Mouse (Mus musculus) heart, postnatal 10 days (tissue): ENCODE measurements around the gene Sult1b1. TPM values are rescaled to one million over a fixed set of nuclear protein-coding genes. Genes with fewer than 3 reads are reported as not detected.
A peak's percentile ranks its signal among the peaks of the same experiment; 100 is the strongest.
"Not testable (repeated sequence)": the region's sequence is repeated elsewhere in the genome, so short reads cannot be mapped to it uniquely, and the experiment has no call there.

Experiments used
- DNase-seq, 2 experiments: peaks; one replicate each; pipeline ENCODE4 v3.0.0; 2021
- intact Hi-C: fragments of 180-260 bp; cut with DNase I; formaldehyde crosslinking; loops from one replicate; pipeline ENCODE4 v1.15.1; 2025
- total RNA-seq, 2 experiments: library from RNA; stranded (reverse); gene quantifications; 2 replicates each; pipeline ENCODE4 v1.2.3; 2021

Sult1b1 gene
- total RNA-seq: not detected

DNA sequence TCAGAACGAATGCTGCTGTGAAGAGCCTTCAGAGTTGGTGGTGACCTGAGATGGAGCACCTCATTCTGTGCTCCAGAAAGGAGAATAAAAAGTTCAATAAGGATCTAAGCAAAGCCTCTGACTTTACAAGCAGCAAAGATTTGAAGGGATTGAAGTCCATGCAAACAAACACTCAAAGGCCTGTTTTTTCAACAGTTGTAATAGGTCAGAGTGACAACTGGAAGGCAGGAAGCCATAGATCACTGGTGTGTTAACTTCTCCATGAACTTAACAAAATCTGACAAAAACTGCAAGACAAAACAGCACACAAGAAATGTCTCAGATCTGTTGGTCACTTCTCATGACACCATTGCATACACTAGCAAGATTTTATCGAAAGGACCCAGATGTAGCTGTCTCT lies at the start of gene Sult1b1:
TSS of gene Sult1b1 (minus strand) at position 85 of the 400 bp plus-strand sequence.
- intact Hi-C loops: no loop called here
- DNase-seq: no peak

DNA sequence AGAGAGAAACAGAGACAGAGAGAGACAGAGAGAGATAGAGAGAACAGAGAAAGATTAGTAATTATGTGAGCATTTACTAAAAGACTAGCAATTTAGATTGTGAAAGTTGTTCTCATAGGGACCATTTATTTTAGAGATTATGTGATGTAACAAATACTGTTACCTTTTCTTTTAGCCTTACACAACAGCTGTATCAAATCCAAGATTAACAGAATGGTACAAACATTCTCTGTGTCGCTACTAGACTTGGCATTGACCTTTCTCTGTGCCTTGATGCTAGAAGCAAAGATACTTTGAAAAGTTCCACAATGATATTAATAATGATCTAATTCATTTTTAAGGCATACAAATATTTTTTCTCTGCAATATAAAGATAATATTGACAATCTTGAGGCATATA lies 42.4 kb upstream of the Sult1b1 start:
- intact Hi-C loops: no loop called here
- no peak for DNase-seq

DNA sequence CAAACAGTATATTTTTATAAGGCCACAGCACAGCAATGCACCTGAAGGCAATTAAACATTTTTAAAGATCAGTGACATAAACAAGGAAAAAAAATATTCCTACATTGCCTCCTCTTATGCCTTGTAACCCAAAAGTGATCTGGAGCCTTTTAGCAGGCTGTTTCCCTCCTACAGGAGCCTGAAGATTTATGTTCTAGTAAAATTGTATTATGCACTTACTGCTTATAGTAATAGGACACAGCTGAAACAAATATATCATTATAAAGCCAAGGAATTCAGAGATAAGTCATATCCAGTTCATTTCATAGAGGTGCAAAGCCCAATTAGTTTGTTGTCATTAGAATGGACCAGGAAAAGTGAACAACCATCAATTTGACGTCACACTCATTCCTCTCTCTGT lies 36.2 kb upstream of the Sult1b1 start:
- intact Hi-C loops: no loop called here
- no peak for DNase-seq

DNA sequence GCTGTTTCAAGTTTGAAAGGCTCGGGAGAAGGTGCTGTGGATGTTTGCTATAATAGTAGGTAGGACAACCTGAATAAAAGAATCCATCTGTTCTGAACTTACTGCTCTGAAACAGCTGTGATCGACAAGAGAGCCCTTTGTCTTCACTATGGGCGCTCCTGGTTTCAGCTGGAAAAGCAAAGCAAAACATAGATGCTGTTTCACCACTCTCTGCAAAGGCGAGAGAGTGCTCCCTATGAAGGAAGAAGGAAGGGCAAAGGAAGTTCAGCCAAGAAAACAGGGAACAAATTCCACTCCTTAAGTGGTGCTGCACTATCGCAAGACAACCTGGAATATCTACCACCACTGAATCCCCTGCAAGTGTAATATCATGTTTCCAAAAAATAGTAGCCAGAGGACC lies 35.5 kb upstream of the Sult1b1 start:
- intact Hi-C loops: no loop called here
- DNase-seq: no peak

DNA sequence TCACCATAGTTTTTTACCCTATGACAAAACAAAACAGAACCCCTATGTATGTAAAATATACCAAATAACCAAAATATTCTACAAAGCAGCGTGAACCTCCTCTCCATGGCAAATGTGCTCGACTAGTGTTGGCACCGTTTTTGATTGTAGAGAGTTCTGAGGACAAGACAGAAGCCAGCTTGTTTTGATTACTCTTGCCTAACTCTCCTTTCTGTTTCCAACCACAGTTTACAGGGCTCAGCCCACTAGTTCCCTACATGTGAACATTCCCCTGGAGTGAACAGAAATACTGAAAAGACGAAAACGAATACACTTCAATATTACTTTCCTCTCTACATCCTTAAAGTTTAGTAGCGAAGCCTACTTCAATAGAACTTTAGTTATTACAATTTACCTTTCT lies 34.8 kb upstream of the Sult1b1 start:
- intact Hi-C loops: no loop called here

DNA sequence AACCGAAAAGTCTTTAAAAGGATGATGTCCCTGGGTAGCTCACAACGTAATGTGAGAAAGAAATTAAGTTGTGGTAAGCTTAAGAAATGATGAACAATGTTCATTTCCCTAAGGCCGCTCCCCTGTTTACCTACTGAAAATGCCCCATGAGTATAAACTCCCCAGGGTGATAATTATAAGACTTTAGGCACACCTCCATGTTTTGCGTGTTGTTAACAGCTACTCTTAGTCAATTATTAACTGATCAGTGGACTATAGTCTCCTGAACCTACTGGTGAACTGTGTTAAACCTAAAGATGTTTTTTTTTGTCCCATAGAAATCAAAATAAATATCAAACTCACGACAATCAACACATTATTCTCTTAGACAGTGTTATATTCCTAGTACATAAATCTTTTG lies 30.9 kb upstream of the Sult1b1 start, which contains the start of gene Sult1d1:
TSS of gene Sult1d1 (minus strand) at position 183 of the 400 bp plus-strand sequence.
- intact Hi-C loops: no loop called here
- no peak for DNase-seq

More for the DNA sequence above, 34.8 kb upstream of the Sult1b1 start:
- DNase-seq: no peak

DNA sequence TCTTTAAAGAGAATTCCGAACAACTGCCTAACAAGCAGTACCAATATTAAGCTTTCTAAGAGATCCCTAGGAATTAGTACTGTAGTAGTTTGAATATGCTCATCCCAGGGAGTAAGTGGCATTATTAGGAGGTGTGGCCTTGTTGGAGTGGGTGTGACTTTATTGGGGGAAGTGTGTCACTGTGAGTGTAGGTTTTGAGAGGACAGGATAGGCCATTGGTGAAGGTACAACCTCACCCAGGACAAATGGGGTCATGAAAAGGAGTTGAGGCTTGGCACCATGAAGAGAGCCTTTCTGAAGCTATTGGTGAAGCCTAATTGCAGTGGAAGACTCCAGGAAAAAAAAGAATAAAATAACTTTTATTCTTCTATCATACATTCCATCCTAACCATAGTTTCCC lies 29.3 kb upstream of the Sult1b1 start:
- no peak for DNase-seq
- intact Hi-C loops: no loop called here

DNA sequence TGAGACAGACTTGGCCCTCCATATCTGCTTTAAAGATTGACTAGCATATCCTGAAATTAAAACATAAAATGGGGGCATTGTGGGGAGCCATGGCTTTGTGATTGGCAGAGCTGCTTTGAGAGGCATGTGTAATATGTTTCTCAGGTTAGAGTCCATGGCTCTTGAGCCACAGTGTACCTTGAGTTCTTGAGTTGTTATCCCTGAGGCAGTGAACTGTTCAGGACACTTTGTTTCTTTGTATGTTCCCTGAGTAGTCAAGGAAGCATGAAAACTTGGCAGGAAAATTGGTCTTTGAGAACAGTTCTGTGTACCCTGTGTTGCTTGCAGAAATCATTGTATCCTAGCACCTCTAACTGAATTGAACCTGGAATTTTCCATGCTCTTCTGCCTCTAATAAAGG lies 25.0 kb upstream of the Sult1b1 start:
- DNase-seq: no peak
- intact Hi-C loops: no loop called here

DNA sequence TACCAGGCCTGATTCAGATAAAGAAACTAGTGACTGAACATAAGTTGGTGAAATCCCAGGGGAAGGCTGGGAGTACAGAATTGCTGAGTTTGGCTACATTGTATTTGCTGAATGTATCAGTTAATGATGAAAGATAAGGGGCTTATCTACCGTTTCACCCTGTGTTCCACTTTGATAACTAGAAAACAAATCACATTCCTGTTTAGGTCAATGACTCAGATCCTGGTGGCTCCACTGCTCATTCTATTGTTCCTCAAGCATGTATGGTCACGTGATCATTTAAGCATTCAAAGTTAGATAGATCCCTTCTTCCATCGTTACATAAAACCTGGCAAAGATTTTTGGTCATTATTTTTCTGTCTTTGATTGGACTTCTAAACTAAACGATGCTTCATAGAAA lies 24.5 kb upstream of the Sult1b1 start:
- intact Hi-C loops: no loop called here
- no peak for DNase-seq

DNA sequence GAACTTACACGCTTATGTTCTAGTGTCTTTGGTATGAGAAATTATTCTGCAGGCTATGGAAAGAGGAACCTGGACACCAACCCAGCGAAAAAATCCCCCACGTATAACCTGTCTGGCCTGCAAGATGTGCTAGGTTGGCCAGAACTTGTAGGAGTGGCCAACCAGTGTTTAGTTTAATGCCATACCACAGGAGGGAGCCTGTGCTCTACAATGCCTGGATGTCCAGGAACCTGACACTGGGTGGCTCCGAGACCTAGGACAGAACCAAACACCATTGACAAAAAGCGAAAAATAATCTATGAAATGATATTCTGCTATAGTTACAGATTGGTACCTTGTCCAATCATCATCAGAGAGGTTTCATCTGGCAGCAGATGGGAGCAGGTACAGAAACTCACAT lies 22.1 kb upstream of the Sult1b1 start:
- no peak for DNase-seq
- intact Hi-C loops: no loop called here

DNA sequence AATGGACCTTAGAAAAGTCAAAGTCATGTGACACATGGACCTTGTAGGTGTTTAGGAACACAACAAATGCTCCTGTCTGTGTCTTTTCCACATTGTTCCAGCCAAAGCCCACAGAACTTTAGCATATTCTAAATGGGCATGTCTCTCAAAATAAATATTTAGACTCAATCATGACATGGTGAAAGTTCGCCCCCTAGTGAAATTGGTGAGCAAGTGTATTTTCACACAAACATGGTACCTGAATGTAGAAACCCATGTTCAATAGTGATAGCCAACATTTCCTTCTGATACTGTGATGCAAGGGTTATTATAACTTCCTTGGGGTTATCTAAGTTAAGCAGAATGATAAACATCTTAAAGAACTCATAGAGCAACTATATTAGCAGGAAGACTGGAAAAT lies 12.9 kb upstream of the Sult1b1 start:
- DNase-seq: no peak

DNA sequence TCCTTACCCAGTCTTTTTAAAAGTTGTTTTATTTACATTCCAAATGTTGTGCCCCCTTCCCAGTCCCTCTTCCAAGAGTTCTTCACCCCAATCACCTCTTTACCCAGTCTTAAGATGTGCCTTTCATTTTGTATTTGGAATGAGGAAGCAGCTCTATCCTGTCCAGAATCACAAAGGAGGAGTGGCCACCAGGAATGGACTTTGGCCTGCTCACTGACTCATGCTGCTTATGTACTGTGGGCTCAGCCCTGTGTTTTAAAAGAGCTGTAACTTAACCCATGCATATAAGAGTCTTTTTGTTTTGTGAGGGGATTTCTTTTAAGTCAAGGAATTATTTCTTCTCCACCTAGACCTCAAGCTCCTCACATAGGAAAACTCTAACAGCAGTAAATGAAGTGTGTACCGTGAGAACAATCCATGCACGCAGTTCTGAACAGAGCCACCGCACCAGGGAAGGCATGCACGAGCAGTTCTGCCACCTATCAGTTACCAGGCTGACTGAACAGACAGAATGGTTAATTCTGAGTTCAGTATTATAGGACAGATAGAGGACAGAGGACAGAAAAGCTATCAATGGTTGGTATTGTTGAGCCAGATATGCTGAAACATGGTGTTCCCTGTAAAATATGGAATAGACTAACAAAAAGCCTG lies 1.9 kb downstream of the Sult1b1 start:
- no peak for DNase-seq
- intact Hi-C loops: no loop called here

More for the DNA sequence above, 12.9 kb upstream of the Sult1b1 start:
- intact Hi-C loops: no loop called here

DNA sequence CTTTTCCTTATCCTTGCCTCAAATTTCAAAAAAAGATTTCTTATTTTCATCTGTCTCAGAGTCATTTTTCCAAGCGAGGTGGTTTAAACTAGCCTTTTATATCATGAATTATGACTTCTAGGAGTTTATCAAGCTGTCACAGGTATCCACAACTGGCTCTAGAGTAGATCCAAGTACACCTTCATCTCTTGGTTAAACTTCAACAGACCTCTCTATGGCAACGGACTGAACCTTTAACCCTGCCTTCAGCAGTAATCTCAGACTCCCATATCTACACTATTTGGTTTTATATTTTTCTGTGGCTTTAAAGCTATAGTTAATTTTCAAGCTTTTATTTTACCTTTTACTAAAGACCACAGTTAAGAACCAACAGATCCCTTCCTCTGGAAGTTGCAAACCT lies 5.7 kb downstream of the Sult1b1 start:
- DNase-seq: no peak
- intact Hi-C loops: no loop called here

DNA sequence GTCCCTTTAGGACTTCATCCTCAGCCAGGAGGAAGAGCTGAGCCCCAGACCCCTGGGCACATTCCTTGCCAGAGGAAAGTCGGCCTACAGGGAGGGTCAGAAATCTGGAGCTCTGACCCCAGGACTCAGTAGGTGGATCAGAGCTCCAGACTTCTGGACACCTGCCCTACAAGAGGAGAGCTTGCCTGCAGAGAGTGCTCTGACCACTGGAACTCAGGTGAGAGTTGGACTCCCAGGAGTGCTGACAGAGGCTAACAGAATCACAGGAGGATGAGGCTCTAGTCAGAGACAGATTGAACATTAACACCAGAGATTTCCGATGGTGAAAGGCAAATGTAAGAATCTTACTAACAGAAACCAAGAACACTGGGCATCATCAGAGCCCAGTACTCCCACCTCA lies 14.4 kb downstream of the Sult1b1 start:
- DNase-seq, intact Hi-C loops: not testable (repeated sequence)

DNA sequence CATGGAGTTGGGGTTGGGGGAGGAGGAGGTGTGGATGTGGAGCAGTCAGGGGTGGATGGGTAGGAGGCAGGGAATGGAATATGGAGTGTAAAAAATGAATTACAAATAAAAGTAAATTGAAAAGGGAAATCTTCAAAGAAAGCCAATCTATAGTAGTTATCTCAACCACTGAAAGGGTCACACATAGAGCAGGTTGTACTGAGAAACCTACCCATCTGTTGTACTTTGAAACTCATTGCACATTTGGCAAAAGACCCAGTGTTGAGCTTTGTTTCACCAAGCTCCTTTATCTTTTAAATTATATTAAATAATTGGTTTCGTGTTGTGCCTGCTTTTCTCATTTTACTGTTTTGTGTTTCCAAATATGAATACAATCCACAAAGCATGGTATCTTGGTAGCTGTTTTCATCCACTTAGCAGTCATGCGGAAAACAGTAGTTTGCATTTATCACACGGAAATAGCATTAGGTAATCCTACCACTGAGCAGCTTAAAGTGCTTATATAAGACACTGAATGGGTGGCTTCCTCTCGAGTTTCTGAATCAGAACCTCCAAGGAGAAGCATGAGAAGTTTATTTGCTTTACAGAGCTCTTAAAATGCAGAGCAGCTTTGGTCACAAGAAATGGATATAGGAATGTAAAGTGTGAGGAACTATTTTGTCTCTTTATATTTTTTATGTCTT lies 32.1 kb downstream of the Sult1b1 start:
- intact Hi-C loops: no loop called here
- no peak for DNase-seq

DNA sequence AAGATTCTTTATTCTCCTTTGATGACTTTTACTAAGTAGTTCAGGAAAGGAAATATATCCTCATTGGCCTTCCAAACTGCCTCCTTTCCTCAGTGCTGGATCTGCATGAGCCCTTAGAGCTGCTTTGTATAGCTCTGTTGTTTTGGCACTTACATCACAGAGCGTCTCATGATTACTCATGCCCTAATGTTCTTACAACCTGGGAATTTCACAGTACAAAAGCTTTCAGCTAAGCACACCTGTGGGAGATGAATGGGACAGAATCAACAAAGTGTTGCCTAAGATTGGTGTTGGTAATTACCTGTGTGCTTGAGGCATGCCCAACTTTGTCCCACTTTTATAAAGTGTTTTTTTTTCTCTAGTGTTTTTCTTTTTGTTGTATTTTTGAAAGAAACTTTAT lies 35.3 kb downstream of the Sult1b1 start:
- DNase-seq: no peak
- intact Hi-C loops: no loop called here

DNA sequence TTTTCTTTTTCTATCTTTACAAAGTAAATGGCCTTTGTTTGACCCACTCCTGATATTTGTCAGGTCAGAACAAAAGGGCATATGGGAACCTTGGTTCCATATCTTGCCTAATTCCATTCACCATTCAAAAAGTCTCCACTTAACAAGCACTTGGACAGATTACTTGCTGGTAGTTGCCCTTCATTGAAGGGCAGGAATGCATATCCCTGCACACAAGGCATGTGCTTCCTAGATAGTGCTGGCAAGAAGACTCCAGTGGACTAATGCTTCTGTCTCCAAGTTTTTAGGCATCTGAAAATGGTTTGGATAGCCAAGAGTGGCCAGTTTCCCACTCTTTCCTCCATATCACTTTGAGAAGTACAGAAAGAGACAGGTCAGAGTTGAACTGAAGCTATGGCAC lies 38.7 kb downstream of the Sult1b1 start:
- peak in 1 of 2 experiments; percentile 5 for DNase-seq
- intact Hi-C loops: no loop called here

DNA sequence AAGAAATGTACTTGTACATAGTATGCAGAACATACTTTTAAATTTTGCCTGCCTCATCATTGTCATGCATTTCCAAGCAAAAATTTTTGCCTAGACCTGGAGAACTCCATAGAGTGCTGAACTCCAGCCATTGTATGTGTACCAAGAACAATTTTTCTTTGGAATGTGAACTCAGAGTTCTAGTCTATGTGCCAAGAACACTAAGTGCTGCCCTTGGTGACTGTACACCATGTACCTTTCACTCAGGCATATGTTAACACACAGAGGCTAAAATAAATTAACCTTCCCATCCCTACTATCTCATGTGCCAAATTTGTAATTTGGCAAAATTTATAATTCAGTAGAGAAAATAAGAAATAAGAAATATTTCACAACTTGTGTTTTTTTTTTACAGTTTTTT lies 39.1 kb downstream of the Sult1b1 start:
- intact Hi-C loops: no loop called here
- peak in 1 of 2 experiments; percentile 1 for DNase-seq

DNA sequence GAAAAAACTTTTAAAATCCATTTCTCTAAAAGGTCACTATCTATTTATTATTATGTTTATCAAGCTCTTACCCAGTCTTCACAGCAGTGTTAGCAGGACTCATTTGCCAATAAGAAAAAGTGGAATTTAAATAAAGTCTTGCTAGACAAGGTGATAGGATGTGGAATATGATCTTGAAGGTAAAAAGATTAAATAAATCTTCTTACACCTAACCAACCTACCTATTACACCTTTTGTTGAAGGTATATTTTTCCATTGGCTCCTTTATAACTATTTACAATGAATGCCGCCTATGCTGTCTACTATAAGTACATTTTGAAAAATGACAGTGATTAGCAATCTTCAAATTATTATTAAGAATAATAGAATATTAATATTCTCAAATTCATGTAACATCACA lies 47.2 kb downstream of the Sult1b1 start, which contains the start of gene Ugt2a1:
TSS of gene Ugt2a1 (minus strand) at position 101 of the 400 bp plus-strand sequence.
- intact Hi-C loops: no loop called here
- no peak for DNase-seq

DNA sequence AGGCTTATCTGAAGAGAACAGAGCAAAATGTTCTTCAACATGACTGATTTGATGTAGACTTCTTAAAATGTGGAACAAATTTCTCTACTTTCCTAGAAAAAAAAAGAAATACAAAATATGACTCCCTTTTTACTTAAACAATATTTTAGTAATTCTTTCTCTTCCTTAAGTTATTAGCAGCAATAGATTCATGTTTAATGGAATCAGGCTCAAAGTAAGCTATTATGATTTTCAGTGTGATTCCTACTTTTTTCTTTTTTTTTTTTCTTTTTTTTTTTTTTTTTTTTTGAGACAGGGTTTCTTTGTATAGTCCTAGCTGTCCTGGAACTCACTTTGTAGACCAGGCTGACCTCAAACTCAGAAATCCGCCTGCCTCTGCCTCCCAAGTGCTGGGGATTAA lies 51.3 kb downstream of the Sult1b1 start, which contains the start of gene Gm43638:
TSS of gene Gm43638 (minus strand) at position 101 of the 400 bp plus-strand sequence.
- DNase-seq, intact Hi-C loops: not testable (repeated sequence)

DNA sequence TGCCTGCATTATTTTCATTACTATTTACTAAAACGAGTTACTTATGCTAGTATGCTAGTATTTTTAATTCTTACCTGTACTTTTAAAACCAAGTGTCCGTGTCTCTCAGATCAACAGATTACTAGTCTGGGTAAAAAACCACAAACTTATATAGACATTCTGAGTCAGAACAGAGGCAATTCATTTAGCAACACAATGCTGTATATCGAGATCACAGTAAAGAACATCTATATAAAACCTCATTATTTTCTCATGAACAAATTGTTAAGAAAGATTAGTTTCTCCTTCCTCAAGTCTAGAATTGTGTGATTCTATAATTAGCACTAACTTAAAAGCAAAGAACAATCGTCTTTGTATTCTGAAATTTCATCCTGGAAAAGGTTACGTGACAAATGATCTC lies 55.8 kb downstream of the Sult1b1 start, which contains the start of gene Ugt2a2:
TSS of gene Ugt2a2 (minus strand) at position 101 of the 400 bp plus-strand sequence.
- DNase-seq: no peak
- intact Hi-C loops: no loop called here
